In genomic region chr2:164803921-164804313, GRCm38 (mm10) we compare ENCODE assay signal across 8 mouse cellular contexts. TPM values are rescaled to one million over a fixed set of nuclear protein-coding genes. Genes with fewer than 3 reads are reported as not detected.
A peak's percentile ranks its signal among the peaks of the same experiment; 100 is the strongest.
DNase-seq lines count a peak whose midpoint lies in the region; ATAC-seq and TF ChIP-seq lines count a peak whose summit lies in the region.

No protein-coding gene starts in this region.

- H3K27me3 ChIP-seq in lung, embryonic 16.5 days (ENCODE audit: control insufficient read depth, insufficient read depth, low read depth, low read length): no peaks in the 10 kb centered on the region
- H3K27me3 ChIP-seq in embryonic facial prominence, embryonic 14.5 days (replicated peaks; ENCODE audit: control insufficient read depth, insufficient read depth, low read length): no peaks in the 10 kb centered on the region
- no peaks in the 10 kb centered on the region for H3K27me3 ChIP-seq in limb, embryonic 12.5 days

- DNase-seq in lung, postnatal 10 days: no peak
- no peak for DNase-seq in embryonic facial prominence, embryonic 14.5 days (ENCODE audit: low spot score)
- no peak for DNase-seq in cerebellum, postnatal 36 days
- no peak for DNase-seq in cerebellum, adult 11 months
- no peak for DNase-seq in spleen, postnatal 10 days (ENCODE audit: low spot score in 2 of 2)

- no peak for ATAC-seq in lung, embryonic 16.5 days (ENCODE audit: low read depth)
- ATAC-seq in embryonic facial prominence, embryonic 14.5 days (ENCODE audit: low read depth): no peak
- ATAC-seq in limb, embryonic 12.5 days (ENCODE audit: insufficient number of reproducible peaks, insufficient read depth, low FRiP score, low TSS enrichment, low read depth): no peak

- TF ChIP-seq CTCF in olfactory bulb, adult 2 months (IDR thresholded peaks at IDR 0.05; ENCODE audit: insufficient read depth, low read depth, low read length): no peak

- TF ChIP-seq POLR2A in olfactory bulb, adult 2 months (IDR thresholded peaks at IDR 0.05; ENCODE audit: insufficient read depth, low read depth, low read length): no peak

- H3K4me1 ChIP-seq in lung, embryonic 16.5 days (replicated peaks; ENCODE audit: control insufficient read depth, insufficient read depth, low read length): peaks cover 12% of the 10 kb centered on the region
- peaks cover 13% of the 10 kb centered on the region; the same call in 1 of the 2 replicates for H3K4me1 ChIP-seq in embryonic facial prominence, embryonic 14.5 days (ENCODE audit: control insufficient read depth, insufficient read depth, low read length)
- H3K4me1 ChIP-seq in limb, embryonic 12.5 days (replicated peaks): peaks cover 20% of the 10 kb centered on the region
- H3K4me1 ChIP-seq in olfactory bulb, adult 2 months (ENCODE audit: control insufficient read depth, insufficient read depth, low read length): peaks cover 16% of the 10 kb centered on the region

- no peaks in the 10 kb centered on the region for H3K9me3 ChIP-seq in lung, embryonic 16.5 days (ENCODE audit: control insufficient read depth, low read length)
- no peaks in the 10 kb centered on the region for H3K9me3 ChIP-seq in embryonic facial prominence, embryonic 14.5 days (ENCODE audit: control insufficient read depth, low read length)
- H3K9me3 ChIP-seq in limb, embryonic 12.5 days: no peaks in the 10 kb centered on the region

- WGBS in lung, embryonic 16.5 days: 70% methylated on average over 1 of the region's 1 CpGs
- WGBS in embryonic facial prominence, embryonic 14.5 days: 44% methylated on average over 1 of the region's 1 CpGs
- 60% methylated on average over 1 of the region's 1 CpGs for WGBS in limb, embryonic 12.5 days
- WGBS in olfactory bulb, adult 2 months: 38% methylated on average over 1 of the region's 1 CpGs

- H3K4me2 ChIP-seq in lung, embryonic 16.5 days (ENCODE audit: low read depth, low read length): peak overlapping the region; percentile 69
- peak overlapping the region; percentile 70 for H3K4me2 ChIP-seq in embryonic facial prominence, embryonic 14.5 days (ENCODE audit: low read depth, low read length)
- H3K4me2 ChIP-seq in limb, embryonic 12.5 days: peak overlapping the region; percentile 84

- H3K27ac ChIP-seq in lung, embryonic 16.5 days (ENCODE audit: low read length): no peak overlapping the region
- no peak overlapping the region for H3K27ac ChIP-seq in embryonic facial prominence, embryonic 14.5 days (replicated peaks; ENCODE audit: low read depth, low read length)
- H3K27ac ChIP-seq in limb, embryonic 12.5 days: no peak overlapping the region
- H3K27ac ChIP-seq in olfactory bulb, adult 2 months (ENCODE audit: insufficient read depth, low read depth, low read length): no peak overlapping the region

- peak overlapping the region; percentile 88 for H3K4me3 ChIP-seq in lung, embryonic 16.5 days (ENCODE audit: low read length)
- peak overlapping the region; percentile 76 for H3K4me3 ChIP-seq in embryonic facial prominence, embryonic 14.5 days (ENCODE audit: low read depth, low read length)
- peak overlapping the region; percentile 79 for H3K4me3 ChIP-seq in limb, embryonic 12.5 days (replicated peaks)
- peak overlapping the region; percentile 74 for H3K4me3 ChIP-seq in olfactory bulb, adult 2 months (ENCODE audit: insufficient read depth, low read depth, low read length)

- H3K9ac ChIP-seq in lung, embryonic 16.5 days (ENCODE audit: low read length): peak overlapping the region; percentile 77
- peak overlapping the region; percentile 83 for H3K9ac ChIP-seq in embryonic facial prominence, embryonic 14.5 days (ENCODE audit: low read depth, low read length)
- peak overlapping the region; percentile 81 for H3K9ac ChIP-seq in limb, embryonic 12.5 days (replicated peaks)

- peaks cover 11% of the 10 kb centered on the region for H3K36me3 ChIP-seq in lung, embryonic 16.5 days (ENCODE audit: control insufficient read depth, insufficient read depth, low read length)
- peaks cover 30% of the 10 kb centered on the region for H3K36me3 ChIP-seq in embryonic facial prominence, embryonic 14.5 days (ENCODE audit: control insufficient read depth, insufficient read depth, low read length)
- H3K36me3 ChIP-seq in limb, embryonic 12.5 days: peaks cover 38% of the 10 kb centered on the region

RNA-seq across cellular contexts. Expression of gene Acot8, which starts 0.8 kb away (rescaled TPM):
- polyA plus RNA-seq in lung, embryonic 16.5 days (2015; fragmentation: Nextera tagmentation; extraction: Ambion mirVana): 21.9 and 24.5 TPM in 2 replicates
- 12.6 and 13.8 TPM in 2 replicates for polyA plus RNA-seq in embryonic facial prominence, embryonic 14.5 days (2014; fragmentation: Nextera tagmentation; extraction: Ambion mirVana)
- 13.8 and 14.0 TPM in 2 replicates for polyA plus RNA-seq in limb, embryonic 12.5 days (2016; fragmentation: Nextera tagmentation; extraction: Ambion mirVana)
- polyA plus RNA-seq in olfactory bulb, adult 2 months (2012; ENCODE audit: insufficient read depth, insufficient read length, low replicate concordance, missing spikeins): not detected in 2 replicates

RNA-seq across cellular contexts. Expression of gene Zswim3, which starts 1.0 kb away (rescaled TPM):
- 7.9 and 8.9 TPM in 2 replicates for polyA plus RNA-seq in lung, embryonic 16.5 days (2015; fragmentation: Nextera tagmentation; extraction: Ambion mirVana)
- 6.0 and 6.4 TPM in 2 replicates for polyA plus RNA-seq in embryonic facial prominence, embryonic 14.5 days (2014; fragmentation: Nextera tagmentation; extraction: Ambion mirVana)
- 8.5 TPM in 2 replicates for polyA plus RNA-seq in limb, embryonic 12.5 days (2016; fragmentation: Nextera tagmentation; extraction: Ambion mirVana)
- polyA plus RNA-seq in olfactory bulb, adult 2 months (2012; ENCODE audit: insufficient read depth, insufficient read length, low replicate concordance, missing spikeins): not detected in 2 replicates

RNA-seq across cellular contexts. Expression of gene Snx21, which starts 18.3 kb away (rescaled TPM):
- polyA plus RNA-seq in lung, embryonic 16.5 days (2015; fragmentation: Nextera tagmentation; extraction: Ambion mirVana): 23.9 and 30.6 TPM in 2 replicates
- 27.9 and 28.3 TPM in 2 replicates for polyA plus RNA-seq in embryonic facial prominence, embryonic 14.5 days (2014; fragmentation: Nextera tagmentation; extraction: Ambion mirVana)
- 19.0 and 19.2 TPM in 2 replicates for polyA plus RNA-seq in limb, embryonic 12.5 days (2016; fragmentation: Nextera tagmentation; extraction: Ambion mirVana)
- polyA plus RNA-seq in olfactory bulb, adult 2 months (2012; ENCODE audit: insufficient read depth, insufficient read length, low replicate concordance, missing spikeins): not detected in 2 replicates

RNA-seq across cellular contexts. Expression of gene Zswim1, which starts 18.6 kb away (rescaled TPM):
- polyA plus RNA-seq in lung, embryonic 16.5 days (2015; fragmentation: Nextera tagmentation; extraction: Ambion mirVana): 16.6 and 16.9 TPM in 2 replicates
- polyA plus RNA-seq in embryonic facial prominence, embryonic 14.5 days (2014; fragmentation: Nextera tagmentation; extraction: Ambion mirVana): 15.1 and 15.7 TPM in 2 replicates
- polyA plus RNA-seq in limb, embryonic 12.5 days (2016; fragmentation: Nextera tagmentation; extraction: Ambion mirVana): 17.3 and 20.4 TPM in 2 replicates
- not detected in 2 replicates for polyA plus RNA-seq in olfactory bulb, adult 2 months (2012; ENCODE audit: insufficient read depth, insufficient read length, low replicate concordance, missing spikeins)

RNA-seq across cellular contexts. Expression of gene Tnnc2, which starts 24.1 kb away (rescaled TPM):
- polyA plus RNA-seq in lung, embryonic 16.5 days (2015; fragmentation: Nextera tagmentation; extraction: Ambion mirVana): 27.9 and 94.5 TPM in 2 replicates
- 799 and 1,279 TPM in 2 replicates for polyA plus RNA-seq in embryonic facial prominence, embryonic 14.5 days (2014; fragmentation: Nextera tagmentation; extraction: Ambion mirVana)
- polyA plus RNA-seq in limb, embryonic 12.5 days (2016; fragmentation: Nextera tagmentation; extraction: Ambion mirVana): 73.9 and 74.6 TPM in 2 replicates
- polyA plus RNA-seq in olfactory bulb, adult 2 months (2012; ENCODE audit: insufficient read depth, insufficient read length, low replicate concordance, missing spikeins): not detected in 2 replicates

Comparison
In these comparisons a context has a peak if more than half of its experiments do, and no peak if none do; other contexts are left out.
1. RNA of gene Acot8, which starts 0.8 kb away (polyA plus RNA-seq): 21.9 to 24.5 TPM in lung, embryonic 16.5 days, 12.6 to 13.8 TPM in embryonic facial prominence, embryonic 14.5 days and 13.8 to 14.0 TPM in limb, embryonic 12.5 days; not detected in olfactory bulb, adult 2 months; every median in the first group is over 10 times any median in the second.
2. RNA of gene Snx21, which starts 18.3 kb away (polyA plus RNA-seq): 27.9 to 28.3 TPM in embryonic facial prominence, embryonic 14.5 days, 23.9 to 30.6 TPM in lung, embryonic 16.5 days and 19.0 to 19.2 TPM in limb, embryonic 12.5 days; not detected in olfactory bulb, adult 2 months; every median in the first group is over 10 times any median in the second.
3. Peak in every context shown above with its lines, with median percentiles within 50 percentile points of each other: H3K4me2 ChIP-seq, H3K4me3 ChIP-seq and H3K9ac ChIP-seq.